Mouse (Mus musculus) myocyte (in vitro differentiated cells): ENCODE data around the gene Bub1.

Experiments used
- E2F4 ChIP-seq: IDR thresholded peaks from one replicate; pipeline ENCODE4 v1.6.1; 2011; ENCODE audit warnings: mild to moderate bottlenecking, control low read depth, moderate library complexity; ENCODE audit not compliant: insufficient read depth
- MAX ChIP-seq: IDR thresholded peaks from one replicate; pipeline ENCODE4 v1.6.1; 2011; ENCODE audit warnings: low read depth, mild to moderate bottlenecking, control low read depth
- MYOG ChIP-seq, 3 experiments: IDR thresholded peaks; one replicate each; pipeline ENCODE4 v1.6.1; 2011; ENCODE audit warnings: control low read depth in 2 of 3, low read depth in 2 of 3, mild to moderate bottlenecking in 2 of 3; ENCODE audit not compliant: insufficient read length in 2 of 3, control insufficient read depth in 1 of 3, insufficient read depth in 1 of 3
- POLR2A ChIP-seq: IDR thresholded peaks from one replicate; pipeline ENCODE4 v1.6.1; 2011; ENCODE audit warnings: low read depth, mild to moderate bottlenecking, control low read depth, moderate library complexity; ENCODE audit not compliant: insufficient read length
- POLR2AphosphoS2 ChIP-seq: IDR thresholded peaks from one replicate; pipeline ENCODE4 v1.6.1; 2011; ENCODE audit warnings: low read depth, control low read depth; ENCODE audit not compliant: insufficient read length
- TCF12 ChIP-seq: IDR thresholded peaks from one replicate; pipeline ENCODE4 v1.6.1; 2011; ENCODE audit warnings: mild to moderate bottlenecking, control low read depth; ENCODE audit not compliant: poor library complexity, insufficient read depth, severe bottlenecking

DNA sequence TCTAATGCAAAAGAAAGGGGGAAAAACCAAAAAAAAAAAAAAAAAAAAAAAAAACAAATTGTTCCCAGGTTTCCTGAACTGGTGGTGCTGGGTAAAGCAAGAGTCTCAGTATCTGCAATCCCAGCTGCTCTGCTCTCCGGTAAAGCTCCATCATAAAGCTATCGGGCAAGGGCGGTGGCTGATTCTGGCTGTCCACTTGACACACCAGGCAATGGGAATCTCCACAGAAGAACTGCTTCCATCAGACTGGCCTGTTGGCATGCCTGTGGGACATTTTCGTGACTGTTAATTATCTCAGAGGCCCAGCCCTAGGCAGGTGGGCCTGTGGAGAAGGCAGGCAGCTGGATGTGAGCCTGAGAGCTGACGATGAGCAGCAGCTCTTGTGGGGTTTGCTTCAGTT, 53.2 kb downstream of the Bub1 start:
- TF ChIP-seq MAX (no peak), MYOG (IDR thresholded peaks at IDR 0.05; ENCODE audit: control insufficient read depth in 1 of 3, insufficient read depth in 1 of 3, insufficient read length in 2 of 3, low read depth in 2 of 3) (no peak), TCF12 (no peak), E2F4 (no peak), POLR2A (no peak), POLR2AphosphoS2 (no peak)
